Mouse (Mus musculus) brain, adult 10 weeks (tissue): Measurements from ENCODE around the gene Gm8024. TPM values are rescaled to one million over a fixed set of nuclear protein-coding genes. Genes with fewer than 3 reads are reported as not detected.

Experiments
- polyA plus RNA-seq: library from polyadenylated mRNA; stranded (reverse); fragments of 350-450 nt; fragmentation: Illumina TruSeq; extraction: RNeasy Lipid Tissue Mini Kit (QIAGEN cat#74804); gene quantifications from one replicate; pipeline ENCODE4 v1.2.3, GENCODE M21; 2015; ENCODE audit warnings: low read depth, low replicate concordance

Gm8024 gene
- polyA plus RNA-seq = not detected

DNA sequence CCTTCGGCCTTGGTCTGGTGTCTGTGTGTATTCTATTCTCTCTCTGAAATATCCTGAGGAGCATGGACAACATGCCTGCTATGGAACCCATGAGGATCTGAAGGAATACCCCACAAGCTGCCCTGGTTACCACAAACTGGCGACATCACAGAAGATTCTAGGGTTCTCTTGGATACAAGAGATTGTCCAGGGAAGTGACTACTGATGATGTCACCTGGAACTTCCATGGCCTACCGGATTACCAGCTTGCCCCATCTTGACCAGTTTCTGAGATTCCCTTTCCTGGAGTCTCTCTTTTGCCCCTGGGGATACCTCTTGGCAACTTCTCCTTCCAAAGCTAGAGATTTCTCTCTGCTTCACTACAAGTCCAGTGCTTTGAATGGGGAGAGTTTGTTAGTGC is at the start of gene Gm8024:
Gm8024 (minus strand) TSS at position 101 of the 400 bp plus-strand sequence.

DNA sequence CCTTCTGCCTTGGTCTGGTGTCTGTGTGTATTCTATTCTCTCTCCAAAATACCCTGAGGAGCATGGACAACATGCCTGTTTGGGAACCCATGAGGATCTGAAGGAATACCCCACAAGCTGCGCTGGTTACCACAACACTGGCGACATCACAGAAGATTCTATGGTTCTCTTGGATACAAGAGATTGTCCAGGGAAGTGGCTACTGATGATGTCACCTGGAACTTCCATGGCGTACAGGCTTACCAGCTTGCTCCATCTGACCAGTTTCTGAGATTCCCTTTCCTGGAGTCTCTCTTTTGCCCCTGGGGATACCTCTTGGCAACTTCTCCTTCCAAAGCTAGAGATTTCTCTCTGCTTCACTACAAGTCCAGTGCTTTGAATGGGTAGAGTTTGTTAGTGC is 21.8 kb downstream of the Gm8024 start, which contains the start of gene Gm8020:
Gm8020 (minus strand) TSS at position 101 of the 400 bp plus-strand sequence.

Other genes with a start within 250 kb of the Gm8024 start
- gene Gm9611, start 226.9 kb downstream of the Gm8024 start, polyA plus RNA-seq = not detected
- not detected for gene Gm7995, start 214.1 kb downstream of the Gm8024 start, polyA plus RNA-seq
- not detected for gene Gm8005, start 84.6 kb downstream of the Gm8024 start, polyA plus RNA-seq
- gene Gm8011, start 60.4 kb downstream of the Gm8024 start, polyA plus RNA-seq = not detected
- not detected for gene Gm8020, start 21.9 kb downstream of the Gm8024 start, polyA plus RNA-seq
- gene Gm17124, start 75.6 kb upstream of the Gm8024 start, polyA plus RNA-seq = not detected
- not detected for gene Gm3633, start 117.6 kb upstream of the Gm8024 start, polyA plus RNA-seq
- gene Gm10378, start 131.7 kb upstream of the Gm8024 start, polyA plus RNA-seq = not detected
- not detected for gene Gm3015, start 244.5 kb upstream of the Gm8024 start, polyA plus RNA-seq